Mouse (Mus musculus) T-helper 1 cell (primary cell): ENCODE results near the gene Nepn.

ENCODE experiments used
- in situ Hi-C: fragments of 300-600 bp; cut with MboI, MseI; formaldehyde crosslinking; loops from one replicate; pipeline ENCODE4 v1.15.1; 2025; ENCODE audit warnings: high pct_unique_total_duplicates

Nepn gene

DNA sequence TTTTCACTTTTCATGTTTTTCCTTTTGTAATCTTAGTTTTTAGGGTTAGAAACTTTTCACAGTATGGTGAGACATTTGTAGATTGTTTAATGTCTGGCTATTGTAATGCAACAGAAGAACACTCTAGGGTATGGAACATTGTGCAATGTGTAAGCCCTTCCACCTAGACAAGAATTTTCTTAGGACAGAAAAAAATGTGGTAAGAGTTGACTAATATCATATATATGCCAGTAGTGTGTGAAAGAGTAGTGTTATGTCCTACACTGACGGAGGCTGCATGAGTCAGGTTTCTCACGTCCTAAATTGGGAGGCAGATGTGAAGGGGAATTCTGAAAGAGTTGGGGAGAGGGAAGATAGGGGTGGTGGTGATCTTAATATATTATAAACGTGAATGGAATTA, 10.9 kb downstream of the Nepn start:
- in situ Hi-C loops, result loop anchor here (5.0 kb wide), 1 partner anchor 182 kb away; no protein-coding TSS in a partner anchor

DNA sequence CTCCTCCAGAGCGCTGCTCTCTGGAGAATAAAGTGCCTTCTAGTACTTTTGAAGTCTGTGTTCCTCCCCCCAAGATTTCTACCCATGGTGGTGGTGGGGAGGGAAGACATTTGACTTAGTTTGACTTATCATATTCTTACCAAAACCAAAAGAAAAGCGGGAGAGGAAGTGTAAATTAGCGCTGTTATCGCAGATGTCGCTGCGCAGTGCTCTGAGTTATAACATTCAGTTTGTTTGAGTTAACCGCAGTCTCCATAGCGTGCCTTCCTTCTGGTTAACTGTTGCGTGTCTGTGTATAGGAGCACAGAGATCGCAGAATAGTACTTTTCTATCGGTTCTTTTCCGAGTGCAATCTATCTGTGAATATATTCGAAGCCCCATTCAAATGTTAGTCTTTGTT, 16.4 kb downstream of the Nepn start:
- in situ Hi-C loops, result no loop called here

DNA sequence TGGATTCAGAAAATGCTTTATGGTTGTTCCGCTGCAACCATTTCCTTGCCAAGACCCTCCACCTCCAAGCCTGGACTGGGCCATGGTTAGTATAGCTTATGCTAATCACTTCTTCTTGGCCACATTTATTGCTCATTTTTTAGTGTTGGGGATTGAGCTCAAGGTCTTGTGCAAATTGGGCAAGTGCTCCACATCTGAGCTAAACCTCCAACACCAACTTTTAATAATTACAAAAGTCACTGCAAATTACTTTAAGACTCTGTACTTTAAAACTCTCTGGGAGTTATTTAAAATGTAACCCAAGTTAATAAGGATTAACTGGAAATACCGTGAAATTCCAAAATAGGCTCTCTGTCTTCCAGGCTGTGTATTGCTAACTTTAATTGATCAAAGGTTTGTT, 18.8 kb downstream of the Nepn start:
- in situ Hi-C loops, result no loop called here

DNA sequence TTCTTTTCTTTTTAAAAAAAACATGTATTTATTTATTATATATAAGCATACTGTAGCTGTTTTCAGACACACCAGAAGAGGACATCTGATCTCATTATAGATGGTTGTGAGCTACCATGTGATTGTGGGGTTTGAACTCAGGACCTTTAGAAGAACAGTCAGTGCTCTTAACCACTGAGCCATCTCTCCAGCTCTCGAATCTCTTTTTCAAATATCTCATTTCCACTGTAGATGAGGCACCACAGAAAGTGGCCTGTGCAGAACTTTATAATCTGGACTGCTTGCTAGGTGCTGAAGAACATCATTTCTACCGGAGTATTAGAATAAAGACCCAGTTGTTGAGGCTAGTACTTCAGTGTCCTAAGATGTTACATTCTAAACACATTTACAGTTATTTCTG, 26.2 kb downstream of the Nepn start:
- in situ Hi-C loops, result no loop called here

GRCm38 (mm10) chr10:52416458-52416857, 27.7 kb downstream of the Nepn start:
- in situ Hi-C loops, result no loop called here

GRCm38 (mm10) chr10:52417299-52417997, 28.7 kb downstream of the Nepn start, which contains the start of gene Nus1:
Gene Nus1 (plus strand): TSS chr10:52417547.
- in situ Hi-C loops, result no loop called here

DNA sequence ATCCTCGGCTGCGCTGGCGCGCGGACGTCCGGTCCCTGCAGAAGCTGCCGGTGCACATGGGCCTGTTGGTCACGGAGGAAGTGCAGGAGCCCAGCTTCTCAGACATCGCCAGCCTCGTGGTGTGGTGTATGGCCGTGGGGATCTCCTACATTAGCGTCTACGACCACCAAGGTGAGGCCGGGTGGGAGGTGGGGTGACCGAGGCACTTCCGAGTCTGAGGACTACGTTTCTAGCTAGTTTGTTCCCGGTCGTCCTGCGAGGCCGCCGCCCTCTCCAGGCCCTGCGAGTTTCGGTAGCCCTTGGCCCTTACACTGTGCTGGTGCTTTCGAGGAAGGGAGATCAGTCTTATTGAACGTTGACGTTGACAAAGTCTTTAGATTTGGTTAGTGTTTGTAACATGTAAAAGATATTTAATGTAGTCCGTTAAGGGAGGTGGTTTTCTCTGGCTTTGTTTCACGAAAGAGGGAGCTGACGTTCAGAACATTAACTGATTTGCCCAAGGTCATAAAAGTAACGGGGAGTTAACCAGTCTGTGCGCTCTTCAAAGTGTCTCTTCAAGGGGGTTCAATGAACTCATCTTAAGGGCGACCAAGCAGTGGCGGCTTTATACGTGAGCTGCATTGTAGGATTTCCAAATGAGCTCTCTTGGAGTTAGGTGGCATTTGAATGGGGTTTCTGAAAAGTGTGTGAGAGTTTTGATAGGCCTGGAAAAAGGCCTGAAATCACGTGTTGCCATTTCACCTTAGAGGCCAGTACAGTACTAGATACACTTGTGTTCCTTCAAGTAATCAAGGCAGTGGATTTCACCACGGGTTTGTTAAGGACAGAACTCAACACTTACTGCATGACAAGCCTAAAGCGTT, 29.5 kb downstream of the Nepn start:
- in situ Hi-C loops, result no loop called here

DNA sequence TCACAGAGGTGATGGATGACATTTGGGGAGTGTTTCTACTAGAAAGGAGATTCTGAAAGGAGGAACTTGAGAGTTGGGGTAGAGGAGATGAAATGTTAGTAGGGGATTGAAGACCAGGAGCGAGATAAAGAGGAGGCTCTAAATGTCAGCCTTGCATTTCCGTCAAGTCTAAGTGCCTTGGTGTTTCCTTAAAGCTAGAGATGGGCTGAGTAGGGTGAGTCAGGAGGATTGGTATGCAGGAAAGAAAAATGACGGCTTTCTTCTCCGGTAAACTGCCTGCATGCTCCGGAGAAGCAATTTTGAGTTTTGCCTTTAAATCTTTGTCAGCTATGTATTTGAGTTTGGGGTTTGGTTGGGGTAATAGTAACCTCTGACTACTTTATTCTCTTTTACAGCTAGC, 30.2 kb downstream of the Nepn start:
- in situ Hi-C loops, result no loop called here

GRCm38 (mm10) chr10:52419402-52419801, 30.6 kb downstream of the Nepn start:
- in situ Hi-C loops, result no loop called here

- in situ Hi-C loops, result no loop called here
Observed at GRCm38 (mm10) chr10:52420526-52420925, 31.8 kb downstream of the Nepn start.

- in situ Hi-C loops, result no loop called here
Observed at GRCm38 (mm10) chr10:52421716-52422115, 32.9 kb downstream of the Nepn start.

DNA sequence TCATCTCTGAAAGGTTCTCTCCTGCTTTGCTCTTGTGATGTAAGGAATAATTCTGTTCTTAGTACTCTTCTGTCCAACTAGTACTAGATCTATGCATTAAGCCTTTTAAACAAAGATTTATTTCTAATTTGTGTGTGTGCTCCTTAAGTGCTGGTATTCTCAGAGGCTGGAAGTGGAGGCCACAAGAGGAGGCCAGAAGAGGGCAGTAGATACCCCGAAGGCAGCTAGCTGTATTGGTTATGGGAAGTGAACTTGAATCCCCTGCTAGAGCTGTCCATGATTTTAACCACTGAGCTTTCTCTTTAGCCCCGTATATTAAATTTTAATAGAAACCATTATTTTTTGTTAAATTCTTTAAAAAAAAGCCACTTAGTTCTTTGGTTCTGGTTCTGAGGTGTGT, 34.3 kb downstream of the Nepn start:
- in situ Hi-C loops, result no loop called here

DNA sequence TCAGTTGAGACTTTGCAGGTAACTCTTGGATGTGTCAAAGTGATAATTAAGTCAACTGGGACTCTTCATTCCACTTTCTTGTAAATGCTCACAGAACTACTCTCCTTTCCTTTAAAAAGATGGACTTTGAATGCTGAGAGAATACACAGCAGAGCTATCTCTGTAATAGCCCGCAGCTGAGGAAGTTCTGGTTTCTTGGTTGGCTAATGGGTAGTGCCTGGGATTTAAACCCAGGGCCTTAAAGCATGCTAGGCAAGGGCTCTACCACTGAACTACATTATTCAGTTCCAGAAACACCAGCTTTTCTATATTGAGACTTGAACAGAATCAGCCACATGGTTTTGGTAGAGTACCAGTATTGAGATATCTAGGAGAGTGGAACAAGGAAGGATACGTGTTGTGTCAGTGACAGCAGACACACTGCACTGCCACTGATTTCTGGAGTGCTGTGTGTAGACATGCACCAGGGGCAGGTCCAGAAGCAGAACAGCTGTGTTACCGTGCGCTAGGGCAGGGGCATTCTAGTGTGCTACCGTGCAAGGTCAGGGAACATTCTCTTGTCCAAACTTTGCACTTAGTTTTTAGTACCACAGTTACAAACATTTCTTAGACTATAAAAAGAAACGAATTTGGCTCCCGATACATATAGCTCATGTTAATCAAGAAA, 37.7 kb downstream of the Nepn start:
- in situ Hi-C loops, result no loop called here

- in situ Hi-C loops, result no loop called here
Observed at GRCm38 (mm10) chr10:52427634-52428415, 39.1 kb downstream of the Nepn start.

DNA sequence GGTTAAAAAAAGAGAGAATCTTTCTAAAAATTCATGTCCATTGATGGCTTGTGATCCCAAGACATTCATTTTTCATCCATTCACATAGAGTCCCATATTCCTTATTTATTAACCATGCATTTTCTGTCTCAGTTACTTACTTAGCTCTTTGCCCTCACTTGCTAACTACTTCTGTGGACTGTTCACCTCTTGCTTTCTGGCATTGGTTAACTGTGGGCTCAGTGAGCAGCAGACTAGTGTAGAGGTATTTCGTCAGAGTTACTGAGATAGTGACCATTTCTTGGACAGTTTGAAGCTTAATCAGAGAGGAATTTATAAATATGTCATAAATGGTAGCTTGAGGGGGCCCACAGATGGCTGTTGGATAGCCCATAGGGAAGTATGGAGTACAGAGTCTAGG, 42.2 kb downstream of the Nepn start:
- in situ Hi-C loops, result loop anchor here (10.0 kb wide), 1 partner anchor 1084 kb away; no protein-coding TSS in a partner anchor

GRCm38 (mm10) chr10:52434836-52435235, 46.1 kb downstream of the Nepn start:
- in situ Hi-C loops, result loop anchor here (10.0 kb wide), 1 partner anchor 1080 kb away; no protein-coding TSS in a partner anchor
